Mouse (Mus musculus) heart, embryonic 10.5 days (tissue): ENCODE measurements at regions not wholly inside any gene's neighbourhood (a gene's known extent, or its start where the extent isn't known, plus 50 kb on each side); places are given as distances from the start of the nearest gene placed in this dataset.

Experiments
- DNase-seq: peaks from one replicate; pipeline ENCODE4 v3.0.0-alpha.2; 2017; ENCODE audit warnings: low spot score
- H3K27ac ChIP-seq: fragments of 300-500 bp; sonication (generic); 2 replicates; pipeline ENCODE4 v1.5.1; 2016; ENCODE audit warnings: mild to moderate bottlenecking
- H3K27me3 ChIP-seq: fragments of 300-500 bp; sonication (generic); 2 replicates; pipeline ENCODE4 v1.6.1; 2016; ENCODE audit warnings: mild to moderate bottlenecking; ENCODE audit not compliant: poor library complexity, insufficient read depth, severe bottlenecking
- H3K36me3 ChIP-seq: fragments of 300-500 bp; sonication (generic); 2 replicates; pipeline ENCODE4 v1.6.1; 2016; ENCODE audit warnings: mild to moderate bottlenecking, moderate library complexity
- H3K4me1 ChIP-seq: fragments of 300-500 bp; sonication (generic); 2 replicates; pipeline ENCODE4 v1.6.1; 2016; ENCODE audit warnings: mild to moderate bottlenecking
- H3K4me3 ChIP-seq: fragments of 300-500 bp; sonication (generic); 2 replicates; pipeline ENCODE4 v1.5.1; 2016; ENCODE audit warnings: mild to moderate bottlenecking, moderate library complexity
- H3K9me3 ChIP-seq: fragments of 300-500 bp; sonication (generic); 2 replicates; pipeline ENCODE4 v1.6.1; 2016; ENCODE audit warnings: mild to moderate bottlenecking, moderate library complexity
- WGBS: fragments of 180-500 bp; shearing (Covaris S2); methylation state at CpG from one replicate; pipeline ENCODE4 v1.1.7; 2016; 5-methylcytosine and 5-hydroxymethylcytosine counted together

DNA sequence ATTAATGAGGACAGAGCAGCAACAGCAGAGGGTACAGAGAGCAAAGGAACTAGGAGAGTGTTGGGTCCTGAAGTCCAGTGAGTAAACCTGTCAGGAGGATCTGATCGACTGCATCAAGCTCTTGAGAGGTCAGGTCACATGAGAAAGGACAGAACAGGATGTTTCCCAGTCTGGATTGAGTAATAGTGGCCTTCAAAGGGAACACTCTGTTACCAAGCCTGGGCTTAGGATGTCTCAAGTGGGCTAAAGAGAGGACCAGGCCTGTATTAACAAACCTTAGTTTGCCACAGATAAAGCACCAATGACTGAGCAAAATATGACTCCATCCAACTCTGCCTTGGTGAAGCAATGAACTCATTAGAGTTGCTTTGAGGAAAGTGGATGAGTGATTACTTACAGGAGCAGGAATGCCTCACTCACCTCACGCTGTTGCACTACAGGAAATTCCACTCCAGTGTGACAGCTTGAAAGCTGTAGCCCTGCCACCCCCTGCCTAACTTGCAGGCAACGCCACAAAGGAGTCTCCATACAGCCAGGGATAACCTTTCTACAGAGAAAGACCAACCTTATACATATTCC, 229.2 kb upstream of the Nmur2 start:
- Histone ChIP-seq H3K4me3 (no peak overlapping the region), H3K9me3 (no peaks in the 10 kb centered on the region), H3K36me3 (no peaks in the 10 kb centered on the region), H3K27ac (no peak overlapping the region), H3K27me3 (no peaks in the 10 kb centered on the region), H3K4me1 (peaks cover 17% of the 10 kb centered on the region)
- WGBS = 26% methylated on average over 3 of the region's 3 CpGs
- no peak for DNase-seq

DNA sequence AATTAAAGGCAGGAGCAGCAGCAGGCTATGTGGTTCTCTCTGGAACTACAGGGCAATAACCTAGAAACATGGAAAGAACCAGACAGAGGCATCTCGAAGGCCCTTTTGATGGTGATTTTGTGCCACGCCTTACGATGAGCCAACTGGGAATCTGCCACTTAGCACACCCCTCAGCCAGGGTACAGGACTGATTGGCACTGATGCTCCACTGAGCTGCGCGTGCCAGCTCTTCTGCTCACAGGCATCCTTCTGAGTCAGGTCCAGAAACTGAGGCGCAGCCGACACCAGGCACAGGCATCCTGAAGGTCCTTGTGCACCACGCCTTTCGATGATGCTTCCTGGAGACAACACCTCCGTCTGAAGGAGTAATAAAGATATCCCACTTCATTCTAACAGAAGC, 221.9 kb upstream of the Nmur2 start:
- no peaks in the 10 kb centered on the region for H3K4me1 ChIP-seq
- H3K36me3 ChIP-seq = no peaks in the 10 kb centered on the region

DNA sequence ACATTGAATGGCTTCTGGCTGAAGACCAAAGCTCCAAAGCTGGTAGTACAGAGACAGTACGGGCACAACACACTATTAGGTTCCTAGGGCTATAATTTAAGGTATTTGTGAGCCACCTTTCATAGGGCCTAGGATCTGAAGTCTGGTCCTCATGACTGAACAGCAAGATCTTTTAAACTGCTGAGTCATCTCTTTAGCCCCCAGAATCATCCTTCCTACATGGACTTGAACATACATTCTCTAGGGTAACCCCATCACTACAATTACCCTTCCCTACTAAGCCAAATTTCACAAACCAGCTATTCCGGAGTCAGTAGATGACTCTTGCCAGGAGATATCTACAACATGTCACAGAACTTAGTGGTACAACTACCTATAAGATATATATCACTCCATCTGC, 215.5 kb upstream of the Nmur2 start:
- 85% methylated on average over 2 of the region's 2 CpGs for WGBS
- no peak overlapping the region for H3K4me3 ChIP-seq
- H3K36me3 ChIP-seq = no peaks in the 10 kb centered on the region
- no peaks in the 10 kb centered on the region for H3K4me1 ChIP-seq
- no peaks in the 10 kb centered on the region for H3K9me3 ChIP-seq
- DNase-seq = no peak
- no peaks in the 10 kb centered on the region for H3K27me3 ChIP-seq
- no peak overlapping the region for H3K27ac ChIP-seq

More for the DNA sequence above, 221.9 kb upstream of the Nmur2 start:
- H3K27ac ChIP-seq = no peak overlapping the region
- no peak for DNase-seq
- WGBS = 92% methylated on average over 10 of the region's 10 CpGs
- H3K9me3 ChIP-seq = no peaks in the 10 kb centered on the region
- H3K4me3 ChIP-seq = no peak overlapping the region
- H3K27me3 ChIP-seq = no peaks in the 10 kb centered on the region

DNA sequence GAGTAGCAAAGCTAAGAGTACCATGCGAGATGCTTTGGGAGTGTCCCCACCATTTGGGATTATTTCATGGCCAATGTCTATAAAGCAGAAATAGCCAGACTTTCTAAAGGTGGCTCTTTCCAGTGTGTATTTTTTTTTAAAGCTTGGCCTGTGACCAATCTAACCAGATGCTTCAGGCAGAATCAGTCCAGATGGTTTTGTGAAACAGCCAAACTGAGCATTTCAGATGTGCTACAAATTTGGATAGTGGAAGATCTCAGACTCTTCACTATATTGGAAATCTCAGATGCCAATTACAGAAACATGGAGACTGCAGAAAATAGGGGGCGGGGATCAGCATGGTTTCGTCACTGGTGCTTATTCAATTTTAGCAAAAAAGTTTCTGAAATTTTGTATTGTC, 213.6 kb upstream of the Nmur2 start:
- WGBS = 86% methylated on average over 3 of the region's 3 CpGs
- Histone ChIP-seq H3K4me1 (no peaks in the 10 kb centered on the region), H3K4me3 (no peak overlapping the region), H3K27me3 (no peaks in the 10 kb centered on the region), H3K36me3 (no peaks in the 10 kb centered on the region), H3K27ac (no peak overlapping the region), H3K9me3 (no peaks in the 10 kb centered on the region)
- no peak for DNase-seq

DNA sequence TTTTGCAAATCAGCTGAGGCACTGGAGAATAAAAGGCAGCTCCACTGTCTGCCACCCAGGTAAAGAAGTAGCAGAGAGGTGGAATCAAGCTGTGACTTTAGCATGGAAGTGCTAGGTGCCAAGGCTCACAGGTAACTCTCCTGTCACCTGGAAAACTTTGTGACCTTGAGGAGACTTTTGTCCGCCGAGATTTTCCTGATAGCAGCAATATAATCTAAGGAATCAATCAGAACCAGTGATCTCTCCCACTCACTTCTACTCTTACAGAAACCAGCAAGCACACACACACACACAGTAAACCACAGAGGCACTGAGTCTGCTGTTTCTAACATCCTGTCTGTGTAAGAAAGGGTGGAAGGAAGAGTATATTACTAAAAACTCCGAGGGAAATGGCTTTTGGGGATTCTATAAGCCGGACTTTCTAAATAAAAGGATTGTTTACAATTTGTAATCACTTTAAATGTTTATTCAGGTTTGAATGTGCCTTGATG, 206.6 kb upstream of the Nmur2 start:
- no peak for DNase-seq
- WGBS = 38% methylated on average over 4 of the region's 4 CpGs
- no peak overlapping the region for H3K4me3 ChIP-seq

DNA sequence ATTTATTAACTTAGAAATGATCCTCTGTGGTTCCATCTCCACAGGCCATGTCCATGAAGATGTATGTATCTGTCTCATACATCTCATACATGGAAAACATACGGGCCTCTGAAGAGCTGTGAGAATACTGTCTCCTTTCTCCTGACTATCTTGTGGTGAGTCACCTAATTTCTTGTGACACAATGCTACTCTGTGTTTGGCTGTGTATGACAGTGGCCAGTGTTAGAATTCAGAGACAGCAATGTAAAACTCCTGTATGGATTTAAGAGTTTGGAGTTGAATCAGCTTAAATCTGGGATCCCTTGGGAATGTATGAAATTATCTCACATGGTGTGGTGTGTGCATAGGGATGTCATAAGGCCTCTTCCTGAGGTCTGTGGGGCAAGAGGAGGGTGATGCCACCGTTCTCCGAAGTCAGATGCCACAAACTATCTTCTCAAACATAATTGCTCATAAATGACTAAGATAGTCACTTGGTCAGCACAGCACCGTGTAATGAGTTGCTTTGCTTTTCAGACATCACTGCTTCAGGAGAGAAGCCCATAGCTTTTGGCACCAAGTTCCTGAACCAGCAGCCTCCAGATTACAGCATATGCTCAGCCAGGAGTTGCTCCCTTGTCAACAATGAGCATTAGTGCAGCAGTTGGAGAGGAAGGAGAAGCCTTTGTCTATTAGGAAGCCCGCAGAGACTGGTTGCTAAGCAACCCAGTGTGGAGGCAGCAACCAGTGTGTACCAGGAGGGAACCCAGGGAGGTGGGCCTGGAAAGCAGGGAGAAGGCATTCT, 205.9 kb upstream of the Nmur2 start:
- 55% methylated on average over 5 of the region's 5 CpGs for WGBS
- Histone ChIP-seq H3K4me1 (0 out of 2 replicates have a peak, but pooled peaks cover 2% of the 10 kb centered on the region), H3K36me3 (no peaks in the 10 kb centered on the region), H3K4me3 (no peak overlapping the region), H3K27ac (no peak overlapping the region), H3K9me3 (no peaks in the 10 kb centered on the region), H3K27me3 (no peaks in the 10 kb centered on the region)
- DNase-seq = no peak

More for the DNA sequence above, 206.6 kb upstream of the Nmur2 start:
- H3K27me3 ChIP-seq = no peaks in the 10 kb centered on the region
- H3K4me1 ChIP-seq = 0 out of 2 replicates have a peak, but pooled peaks cover 2% of the 10 kb centered on the region
- no peaks in the 10 kb centered on the region for H3K36me3 ChIP-seq
- H3K27ac ChIP-seq = no peak overlapping the region
- no peaks in the 10 kb centered on the region for H3K9me3 ChIP-seq

DNA sequence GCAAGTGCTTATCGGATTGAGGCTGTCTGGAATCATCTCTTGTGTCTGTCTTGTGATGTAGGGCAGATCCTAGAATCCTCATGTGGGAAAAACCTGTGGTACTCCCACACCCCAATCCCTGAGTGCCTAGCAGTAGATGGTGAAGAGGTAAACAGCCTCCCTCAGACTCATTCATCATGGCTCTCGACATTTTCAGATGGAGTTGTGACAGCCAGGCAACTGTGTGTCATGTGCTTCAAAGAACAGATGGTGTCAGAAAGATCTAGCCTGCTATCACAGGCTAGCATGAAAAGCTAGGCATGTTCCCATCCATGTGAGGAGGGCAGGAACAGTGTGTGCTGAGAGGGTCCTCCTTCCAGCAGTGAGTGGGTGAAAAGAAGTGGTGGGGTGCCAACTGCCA, 204.1 kb upstream of the Nmur2 start:
- Histone ChIP-seq H3K4me1 (0 out of 2 replicates have a peak, but pooled peaks cover 2% of the 10 kb centered on the region), H3K27me3 (no peaks in the 10 kb centered on the region), H3K9me3 (no peaks in the 10 kb centered on the region), H3K27ac (no peak overlapping the region), H3K4me3 (no peak overlapping the region), H3K36me3 (no peaks in the 10 kb centered on the region)
- DNase-seq = no peak
- 75% methylated on average over 2 of the region's 2 CpGs for WGBS

DNA sequence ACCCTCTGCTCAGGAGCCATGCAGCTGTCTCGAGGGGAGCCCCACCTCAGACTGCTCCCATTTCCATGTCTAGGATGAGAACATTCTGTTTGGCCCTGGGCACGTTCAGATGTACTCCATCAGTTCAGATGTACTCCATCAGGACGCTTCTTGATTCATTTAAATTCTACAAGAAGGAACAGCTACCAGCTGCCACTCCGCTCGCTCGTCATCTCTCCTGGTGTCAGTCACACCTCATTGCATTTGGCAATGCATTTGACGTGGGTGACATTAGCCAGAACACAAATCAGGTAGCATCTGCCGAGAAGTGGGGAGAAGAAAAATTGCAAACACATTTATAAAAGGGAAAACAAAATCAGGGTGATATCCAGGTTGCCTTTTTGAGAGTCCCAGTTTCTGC, 202.6 kb upstream of the Nmur2 start:
- Histone ChIP-seq H3K4me1 (0 out of 2 replicates have a peak, but pooled peaks cover 2% of the 10 kb centered on the region), H3K4me3 (no peak overlapping the region), H3K36me3 (no peaks in the 10 kb centered on the region), H3K27me3 (no peaks in the 10 kb centered on the region), H3K27ac (no peak overlapping the region), H3K9me3 (no peaks in the 10 kb centered on the region)
- no peak for DNase-seq
- WGBS = 81% methylated on average over 8 of the region's 8 CpGs

DNA sequence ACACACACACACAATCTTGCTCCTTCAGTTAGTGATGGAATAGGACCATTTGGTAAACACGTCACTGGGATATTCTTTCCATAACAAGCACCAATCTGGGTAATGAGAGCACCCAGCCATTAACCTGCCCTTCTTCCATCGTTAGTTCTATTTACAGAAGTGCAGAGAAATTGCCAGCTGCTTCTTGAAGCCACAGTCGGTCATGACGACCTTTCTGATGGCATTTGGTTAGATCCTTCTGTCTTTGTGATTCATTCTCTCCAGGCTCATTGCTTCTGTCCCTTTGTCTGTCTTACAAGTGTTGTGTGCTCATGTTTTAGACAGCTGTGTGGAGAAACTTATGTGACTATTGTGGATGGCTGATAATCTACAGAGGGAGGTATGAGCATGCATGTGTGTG, 197.9 kb upstream of the Nmur2 start:
- Histone ChIP-seq H3K27ac (no peak overlapping the region), H3K4me1 (no peaks in the 10 kb centered on the region), H3K4me3 (no peak overlapping the region), H3K27me3 (no peaks in the 10 kb centered on the region), H3K36me3 (no peaks in the 10 kb centered on the region), H3K9me3 (no peaks in the 10 kb centered on the region)
- WGBS = 64% methylated on average over 4 of the region's 4 CpGs
- no peak for DNase-seq

DNA sequence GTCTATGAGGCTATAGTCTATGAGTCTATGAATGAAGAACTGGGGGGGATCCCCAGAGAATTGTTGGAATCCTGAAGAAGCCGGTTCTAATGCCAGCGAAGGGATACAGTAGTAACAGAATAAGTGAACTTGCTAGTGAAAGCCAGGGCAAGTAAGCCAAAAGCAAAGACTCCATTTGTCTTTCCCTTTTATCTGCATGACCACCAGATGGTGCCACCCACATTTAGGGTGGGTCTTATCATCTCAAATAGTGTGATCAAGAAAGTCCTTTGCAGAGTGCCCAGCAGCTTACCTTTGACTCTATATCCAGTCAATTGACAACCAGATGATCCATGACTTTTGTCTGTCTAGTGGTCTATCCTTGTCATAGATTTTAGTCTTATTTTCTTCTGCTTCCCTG, 184.2 kb upstream of the Nmur2 start:
- Histone ChIP-seq H3K27me3 (no peaks in the 10 kb centered on the region), H3K4me3 (no peak overlapping the region), H3K27ac (no peak overlapping the region), H3K9me3 (no peaks in the 10 kb centered on the region), H3K36me3 (no peaks in the 10 kb centered on the region), H3K4me1 (no peaks in the 10 kb centered on the region)
- DNase-seq = no peak
- WGBS = 79% methylated on average over 2 of the region's 2 CpGs

DNA sequence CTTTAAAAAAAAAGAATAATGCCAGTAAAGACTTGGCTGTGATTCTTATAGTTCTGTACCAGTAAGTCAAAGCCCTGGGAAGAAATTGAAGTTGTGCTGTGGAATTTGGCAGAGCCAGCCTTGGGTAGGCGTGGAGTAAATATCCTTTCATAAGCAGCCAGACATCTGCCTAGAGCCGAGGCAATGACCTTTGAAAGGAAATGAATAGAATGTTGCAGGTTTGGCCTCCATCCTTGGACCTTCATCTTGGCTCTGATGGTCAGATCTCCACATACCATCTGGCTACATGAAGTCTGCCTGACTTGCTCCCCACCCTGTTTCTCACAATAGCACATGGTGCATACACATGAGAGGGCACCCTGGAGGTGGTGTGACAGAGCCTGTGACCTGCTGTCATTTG, 174.9 kb upstream of the Nmur2 start:
- no peak overlapping the region for H3K4me3 ChIP-seq
- no peaks in the 10 kb centered on the region for H3K4me1 ChIP-seq
- no peak for DNase-seq
- no peaks in the 10 kb centered on the region for H3K27me3 ChIP-seq
- H3K9me3 ChIP-seq = no peaks in the 10 kb centered on the region
- H3K27ac ChIP-seq = no peak overlapping the region
- WGBS = 78% methylated on average over 2 of the region's 2 CpGs
- H3K36me3 ChIP-seq = no peaks in the 10 kb centered on the region

DNA sequence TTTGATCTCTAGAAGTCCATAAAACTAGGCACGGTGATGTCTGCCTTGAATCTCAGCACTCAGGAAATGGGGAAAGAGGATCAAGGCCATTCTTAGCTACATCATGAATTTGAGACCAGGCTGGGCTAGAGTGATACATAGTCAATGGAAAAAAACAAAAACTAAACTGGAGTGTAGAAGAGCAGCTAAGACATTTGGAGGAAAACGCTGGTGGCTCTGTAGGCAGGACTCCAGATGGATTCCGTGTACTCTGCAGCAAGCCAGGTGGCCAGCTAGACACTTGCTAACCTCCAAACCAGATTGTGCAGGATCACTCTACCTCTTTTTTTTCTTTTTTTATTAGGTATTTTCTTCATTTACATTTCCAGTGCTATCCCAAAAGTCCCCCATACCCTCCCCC, 161.0 kb upstream of the Nmur2 start:
- H3K36me3 ChIP-seq = no peaks in the 10 kb centered on the region
- no peak for DNase-seq
- no peak overlapping the region for H3K4me3 ChIP-seq
- WGBS = 84% methylated on average over 3 of the region's 3 CpGs
- no peak overlapping the region for H3K27ac ChIP-seq
- no peaks in the 10 kb centered on the region for H3K9me3 ChIP-seq
- no peaks in the 10 kb centered on the region for H3K4me1 ChIP-seq
- no peaks in the 10 kb centered on the region for H3K27me3 ChIP-seq

DNA sequence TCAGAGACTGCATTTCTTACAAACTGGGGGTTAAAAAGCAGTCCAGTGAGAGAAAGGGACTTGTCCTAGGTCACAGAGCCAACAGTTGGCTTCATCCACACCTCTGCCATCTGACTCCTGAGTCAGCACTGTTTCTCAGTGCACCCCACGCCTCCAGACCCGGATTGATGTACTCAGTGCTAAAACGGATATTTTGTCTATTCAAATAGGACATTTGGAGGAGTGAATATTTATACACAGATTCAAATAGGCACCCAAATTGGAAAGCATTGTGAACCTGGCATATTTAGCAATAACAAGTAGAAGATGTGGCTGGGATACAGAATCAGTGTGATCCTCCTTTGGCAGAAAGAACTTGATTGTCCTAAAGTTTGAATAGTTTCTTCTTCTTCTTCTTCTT, 154.5 kb upstream of the Nmur2 start:
- Histone ChIP-seq H3K27me3 (no peaks in the 10 kb centered on the region), H3K4me3 (no peak overlapping the region), H3K9me3 (no peaks in the 10 kb centered on the region), H3K36me3 (no peaks in the 10 kb centered on the region), H3K4me1 (no peaks in the 10 kb centered on the region), H3K27ac (no peak overlapping the region)
- 75% methylated on average over 3 of the region's 3 CpGs for WGBS
- DNase-seq = no peak
